Mouse (Mus musculus) midbrain, embryonic 12.5 days (tissue): ENCODE data around the gene Grid1. TPM values are rescaled to one million over a fixed set of nuclear protein-coding genes. Genes with fewer than 3 reads are reported as not detected.

Experiments
- ATAC-seq: fragments of 200-750 bp; cut with Nextera tagmentation; 2 replicates; pipeline ENCODE4 v1.8.0; 2017; ENCODE audit warnings: low read depth, moderate TSS enrichment, moderate library complexity; ENCODE audit not compliant: low FRiP score
- H3K27ac ChIP-seq: fragments of 300-500 bp; sonication (generic); replicated peaks from 2 replicates; pipeline ENCODE4 v1.5.1; 2016; ENCODE audit warnings: mild to moderate bottlenecking
- H3K27me3 ChIP-seq: fragments of 300-500 bp; sonication (generic); 2 replicates; pipeline ENCODE4 v1.6.1; 2016; ENCODE audit warnings: mild to moderate bottlenecking
- H3K36me3 ChIP-seq: fragments of 300-500 bp; sonication (generic); 2 replicates; pipeline ENCODE4 v1.6.1; 2016
- H3K4me1 ChIP-seq: fragments of 300-500 bp; sonication (generic); 2 replicates; pipeline ENCODE4 v1.6.1; 2016
- H3K4me2 ChIP-seq: fragments of 300-500 bp; sonication (generic); replicated peaks from 2 replicates; pipeline ENCODE4 v1.6.1; 2016; ENCODE audit warnings: mild to moderate bottlenecking, moderate library complexity
- H3K4me3 ChIP-seq: fragments of 300-500 bp; sonication (generic); 2 replicates; pipeline ENCODE4 v1.5.1; 2016; ENCODE audit warnings: mild to moderate bottlenecking
- H3K9ac ChIP-seq: fragments of 300-500 bp; sonication (generic); replicated peaks from 2 replicates; pipeline ENCODE4 v1.6.1; 2016; ENCODE audit warnings: mild to moderate bottlenecking, moderate library complexity
- H3K9me3 ChIP-seq: fragments of 300-500 bp; sonication (generic); 2 replicates; pipeline ENCODE4 v1.6.1; 2016; ENCODE audit warnings: mild to moderate bottlenecking
- WGBS: fragments of 180-500 bp; shearing (Covaris S2); methylation state at CpG from one replicate; pipeline ENCODE4 v1.1.7; 2016; 5-methylcytosine and 5-hydroxymethylcytosine counted together
- polyA plus RNA-seq: library from polyadenylated mRNA; unstranded; fragments of >200 nt; fragmentation: Nextera tagmentation; extraction: Ambion mirVana; gene quantifications from 2 replicates; pipeline ENCODE4 v1.2.1, GENCODE M21; 2016

The Grid1 gene
- polyA plus RNA-seq, 1 experiment from 2014 or later = 1.3 TPM

- Histone ChIP-seq H3K4me1 (peaks cover 12% of the 10 kb centered on the region), H3K4me3 (no peak overlapping the region), H3K36me3 (no peaks in the 10 kb centered on the region), H3K9me3 (no peaks in the 10 kb centered on the region), H3K9ac (no peak overlapping the region), H3K4me2 (no peak overlapping the region), H3K27me3 (peaks cover 47% of the 10 kb centered on the region), H3K27ac (no peak overlapping the region)
- ATAC-seq = peak; percentile 88
- 26% methylated on average over 6 of the region's 6 CpGs for WGBS
These were observed 149.4 kb downstream of the Grid1 start for GRCm38 (mm10) chr14:34969102-34969819.

- Histone ChIP-seq H3K27me3 (peaks cover 47% of the 10 kb centered on the region), H3K4me3 (no peak overlapping the region), H3K27ac (no peak overlapping the region), H3K9ac (no peak overlapping the region), H3K4me2 (no peak overlapping the region), H3K9me3 (no peaks in the 10 kb centered on the region), H3K4me1 (peaks cover 12% of the 10 kb centered on the region), H3K36me3 (no peaks in the 10 kb centered on the region)
- ATAC-seq = no peak
- WGBS = 81% methylated on average over 3 of the region's 3 CpGs
These were observed 153.0 kb downstream of the Grid1 start for GRCm38 (mm10) chr14:34972930-34973329.

GRCm38 (mm10) chr14:34980756-34981155 lies 160.8 kb downstream of the Grid1 start:
- Histone ChIP-seq H3K27ac (no peak overlapping the region), H3K36me3 (no peaks in the 10 kb centered on the region), H3K27me3 (peaks cover 3% of the 10 kb centered on the region; the same call in 1 of the 2 replicates), H3K4me2 (no peak overlapping the region), H3K4me3 (no peak overlapping the region), H3K9ac (no peak overlapping the region), H3K9me3 (no peaks in the 10 kb centered on the region), H3K4me1 (0 out of 2 replicates have a peak, but pooled peaks cover 6% of the 10 kb centered on the region)
- ATAC-seq = no peak
- WGBS = 24% methylated on average over 2 of the region's 2 CpGs

- H3K9ac ChIP-seq = no peak overlapping the region
- no peak overlapping the region for H3K4me2 ChIP-seq
- no peak overlapping the region for H3K27ac ChIP-seq
- no peaks in the 10 kb centered on the region for H3K4me1 ChIP-seq
- 88% methylated on average over 5 of the region's 5 CpGs for WGBS
- ATAC-seq = no peak
- H3K9me3 ChIP-seq = no peaks in the 10 kb centered on the region
- H3K27me3 ChIP-seq = no peaks in the 10 kb centered on the region
- no peaks in the 10 kb centered on the region for H3K36me3 ChIP-seq
- no peak overlapping the region for H3K4me3 ChIP-seq
These were observed 169.2 kb downstream of the Grid1 start for GRCm38 (mm10) chr14:34989131-34989530.

GRCm38 (mm10) chr14:35006736-35007135 lies 186.8 kb downstream of the Grid1 start:
- no peaks in the 10 kb centered on the region for H3K27me3 ChIP-seq
- no peak overlapping the region for H3K9ac ChIP-seq
- no peaks in the 10 kb centered on the region for H3K9me3 ChIP-seq
- H3K36me3 ChIP-seq = no peaks in the 10 kb centered on the region
- no peak overlapping the region for H3K4me3 ChIP-seq
- 82% methylated on average over 7 of the region's 7 CpGs for WGBS
- no peak for ATAC-seq
- H3K27ac ChIP-seq = no peak overlapping the region
- H3K4me1 ChIP-seq = peaks cover 7% of the 10 kb centered on the region
- H3K4me2 ChIP-seq = no peak overlapping the region

- ATAC-seq = peak; percentile 68; the same call in 1 of the 2 replicates
- WGBS = 58% methylated on average over 3 of the region's 3 CpGs
- H3K9ac ChIP-seq = no peak overlapping the region
These were observed 188.8 kb downstream of the Grid1 start for GRCm38 (mm10) chr14:35008674-35009073.

GRCm38 (mm10) chr14:35009074-35009473 lies 189.2 kb downstream of the Grid1 start:
- peaks cover 7% of the 10 kb centered on the region for H3K4me1 ChIP-seq
- no peaks in the 10 kb centered on the region for H3K27me3 ChIP-seq
- H3K36me3 ChIP-seq = no peaks in the 10 kb centered on the region
- H3K9me3 ChIP-seq = no peaks in the 10 kb centered on the region
- 31% methylated on average over 9 of the region's 9 CpGs for WGBS
- H3K4me3 ChIP-seq = no peak overlapping the region
- H3K27ac ChIP-seq = no peak overlapping the region
- no peak overlapping the region for H3K9ac ChIP-seq
- 0 out of 2 replicates have a peak, but pooled peaks have one; percentile 23 for ATAC-seq
- no peak overlapping the region for H3K4me2 ChIP-seq

More at GRCm38 (mm10) chr14:35008674-35009073, 188.8 kb downstream of the Grid1 start:
- H3K4me2 ChIP-seq = no peak overlapping the region
- no peak overlapping the region for H3K4me3 ChIP-seq
- no peaks in the 10 kb centered on the region for H3K27me3 ChIP-seq
- H3K27ac ChIP-seq = no peak overlapping the region
- H3K9me3 ChIP-seq = no peaks in the 10 kb centered on the region
- H3K4me1 ChIP-seq = peaks cover 7% of the 10 kb centered on the region
- no peaks in the 10 kb centered on the region for H3K36me3 ChIP-seq

- 90% methylated on average over 8 of the region's 8 CpGs for WGBS
- Histone ChIP-seq H3K27ac (no peak overlapping the region), H3K4me3 (no peak overlapping the region), H3K36me3 (no peaks in the 10 kb centered on the region), H3K27me3 (no peaks in the 10 kb centered on the region), H3K4me1 (no peaks in the 10 kb centered on the region), H3K9me3 (no peaks in the 10 kb centered on the region), H3K9ac (no peak overlapping the region), H3K4me2 (no peak overlapping the region)
- ATAC-seq = no peak
These were observed 206.8 kb downstream of the Grid1 start for GRCm38 (mm10) chr14:35026686-35027085.

GRCm38 (mm10) chr14:35027501-35028140 lies 207.7 kb downstream of the Grid1 start:
- no peak overlapping the region for H3K27ac ChIP-seq
- no peaks in the 10 kb centered on the region for H3K9me3 ChIP-seq
- no peak overlapping the region for H3K4me3 ChIP-seq
- H3K9ac ChIP-seq = no peak overlapping the region
- no peak overlapping the region for H3K4me2 ChIP-seq
- H3K36me3 ChIP-seq = no peaks in the 10 kb centered on the region
- no peaks in the 10 kb centered on the region for H3K27me3 ChIP-seq
- no peaks in the 10 kb centered on the region for H3K4me1 ChIP-seq
- ATAC-seq = no peak
- WGBS = 68% methylated on average over 11 of the region's 11 CpGs

- Histone ChIP-seq H3K4me1 (no peaks in the 10 kb centered on the region), H3K27ac (no peak overlapping the region), H3K36me3 (no peaks in the 10 kb centered on the region), H3K27me3 (no peaks in the 10 kb centered on the region), H3K9ac (no peak overlapping the region), H3K4me3 (no peak overlapping the region), H3K9me3 (no peaks in the 10 kb centered on the region), H3K4me2 (no peak overlapping the region)
- WGBS = 90% methylated on average over 2 of the region's 2 CpGs
- ATAC-seq = no peak
These were observed 209.7 kb downstream of the Grid1 start for GRCm38 (mm10) chr14:35029626-35030025.

- WGBS = 85% methylated on average over 2 of the region's 2 CpGs
- Histone ChIP-seq H3K27ac (no peak overlapping the region), H3K4me2 (no peak overlapping the region), H3K4me3 (no peak overlapping the region), H3K27me3 (no peaks in the 10 kb centered on the region), H3K9ac (no peak overlapping the region), H3K4me1 (no peaks in the 10 kb centered on the region), H3K36me3 (no peaks in the 10 kb centered on the region), H3K9me3 (no peaks in the 10 kb centered on the region)
- no peak for ATAC-seq
These were observed 210.4 kb downstream of the Grid1 start for GRCm38 (mm10) chr14:35030271-35030670.

- H3K4me3 ChIP-seq = no peak overlapping the region
- no peak overlapping the region for H3K27ac ChIP-seq
- no peaks in the 10 kb centered on the region for H3K4me1 ChIP-seq
- no peak for ATAC-seq
- no peaks in the 10 kb centered on the region for H3K27me3 ChIP-seq
- 90% methylated on average over 1 of the region's 1 CpGs for WGBS
- H3K9ac ChIP-seq = no peak overlapping the region
- H3K9me3 ChIP-seq = no peaks in the 10 kb centered on the region
- H3K36me3 ChIP-seq = no peaks in the 10 kb centered on the region
- no peak overlapping the region for H3K4me2 ChIP-seq
These were observed 212.4 kb downstream of the Grid1 start for GRCm38 (mm10) chr14:35032283-35032682.
